In genomic region chr19:57123503-57124137, GRCm38 (mm10) we compare ENCODE assay signal across 9 mouse cellular contexts.
DNase-seq lines count a peak whose midpoint lies in the region; ATAC-seq lines count a peak whose summit lies in the region.
"Had no signal": no experiment of that assay in that cellular context is flagged by ENCODE, and none has a peak within 500 bp of the region (broad histone marks: within the 10 kb centered on the region; RNA-seq: fewer than 3 reads in every experiment).

No protein-coding gene starts in this region.

- WGBS in heart, embryonic 12.5 days: 61% methylated on average over 11 of the region's 11 CpGs
- WGBS in stomach, embryonic 15.5 days: 66% methylated on average over 11 of the region's 11 CpGs

- peak; percentile 66 to 77 for DNase-seq in adrenal gland, adult (ENCODE audit: inconsistent age in 2 of 2, low spot score in 1 of 2)
- no peak for DNase-seq in adrenal gland, adult 18-20 months (ENCODE audit: low spot score in 2 of 2)
- DNase-seq in cerebellum, adult 9-10 months: peak; percentile 97
- peak; percentile 53 to 75 for DNase-seq in kidney, adult 8-10 months
- DNase-seq in lung, postnatal 14 days: peak; percentile 76
- no peak for DNase-seq in embryo, embryonic 11 days

- H3K4me3 ChIP-seq in heart, embryonic 12.5 days: no peak overlapping the region
- no peak overlapping the region for H3K4me3 ChIP-seq in stomach, embryonic 15.5 days (replicated peaks)
- H3K4me3 ChIP-seq: erythroblast, embryonic 14.5 days had no signal

- no peak overlapping the region for H3K9ac ChIP-seq in heart, embryonic 12.5 days
- H3K9ac ChIP-seq in stomach, embryonic 15.5 days: no peak overlapping the region

- no peaks in the 10 kb centered on the region for H3K9me3 ChIP-seq in heart, embryonic 12.5 days (replicated peaks)
- no peaks in the 10 kb centered on the region for H3K9me3 ChIP-seq in stomach, embryonic 15.5 days

- peaks cover 39% of the 10 kb centered on the region for H3K4me1 ChIP-seq in heart, embryonic 12.5 days (replicated peaks)
- H3K4me1 ChIP-seq in stomach, embryonic 15.5 days: peaks cover 11% of the 10 kb centered on the region; the same call in 1 of the 2 replicates

- ATAC-seq in heart, embryonic 12.5 days (ENCODE audit: insufficient number of reproducible peaks, low FRiP score): peak; percentile 58; the same call in 1 of the 2 replicates
- ATAC-seq in stomach, embryonic 15.5 days (ENCODE audit: insufficient read depth, low FRiP score, low read depth): 0 out of 2 replicates have a peak, but pooled peaks have one; percentile 40

- H3K27ac ChIP-seq in heart, embryonic 12.5 days (ENCODE audit: poor library complexity, severe bottlenecking): peak overlapping the region; percentile 14; the same call in 1 of the 2 replicates
- H3K27ac ChIP-seq in stomach, embryonic 15.5 days: peak overlapping the region; percentile 59; the same call in 1 of the 2 replicates

- peaks cover 12% of the 10 kb centered on the region; the same call in 1 of the 2 replicates for H3K36me3 ChIP-seq in heart, embryonic 12.5 days
- no peaks in the 10 kb centered on the region for H3K36me3 ChIP-seq in stomach, embryonic 15.5 days

- H3K4me2 ChIP-seq in heart, embryonic 12.5 days: no peak overlapping the region
- H3K4me2 ChIP-seq in stomach, embryonic 15.5 days: no peak overlapping the region

- H3K27me3 ChIP-seq in heart, embryonic 12.5 days (replicated peaks): no peaks in the 10 kb centered on the region
- H3K27me3 ChIP-seq in stomach, embryonic 15.5 days (replicated peaks): no peaks in the 10 kb centered on the region

Comparison
In these comparisons a context has a peak if more than half of its experiments do, and no peak if none do; other contexts are left out.
1. DNase-seq: peak in adrenal gland, adult (2 of 2), cerebellum, adult 9-10 months (single experiment), kidney, adult 8-10 months (2 of 2) and lung, postnatal 14 days (single experiment); none in adrenal gland, adult 18-20 months (0 of 2) and embryo, embryonic 11 days (single experiment).